Mouse (Mus musculus) G1E (cell line): ENCODE data around the gene Klhl29. TPM values are rescaled to one million over a fixed set of nuclear protein-coding genes. Genes with fewer than 3 reads are reported as not detected.

Experiments
- ATAC-seq: 2 replicates; pipeline ENCODE4 v1.8.0; 2016; ENCODE audit warnings: mild to moderate bottlenecking; ENCODE audit not compliant: insufficient number of reproducible peaks, poor library complexity, low FRiP score, severe bottlenecking; ENCODE audit errors: extremely low read depth
- DNase-seq: peaks from one replicate; pipeline ENCODE4 v3.0.0; 2012; ENCODE audit warnings: low spot score
- H3K27me3 ChIP-seq: 2 replicates; pipeline ENCODE4 v1.6.1; 2012; ENCODE audit warnings: mild to moderate bottlenecking, low read length, inconsistent platforms; ENCODE audit not compliant: insufficient read depth
- H3K36me3 ChIP-seq: replicated peaks from 2 replicates; pipeline ENCODE3; 2012; ENCODE audit warnings: mild to moderate bottlenecking, inconsistent platforms
- H3K4me1 ChIP-seq: 2 replicates; pipeline ENCODE4 v1.6.1; 2012; ENCODE audit warnings: low read depth, low read length, inconsistent platforms, mixed read lengths; ENCODE audit not compliant: insufficient read depth
- H3K4me3 ChIP-seq: 2 replicates; pipeline ENCODE4 v1.5.1; 2012; ENCODE audit warnings: low read depth, mild to moderate bottlenecking, inconsistent platforms, low read length, moderate library complexity, mixed read lengths
- H3K9me3 ChIP-seq: replicated peaks from 2 replicates; pipeline ENCODE4 v1.6.1; 2012; ENCODE audit warnings: inconsistent platforms
- CTCF ChIP-seq: IDR thresholded peaks from 2 replicates; pipeline ENCODE4 v1.5.1; 2012; ENCODE audit warnings: low read depth, low read length, inconsistent platforms, mixed read lengths
- GATA1 ChIP-seq: IDR thresholded peaks from 2 replicates; pipeline ENCODE4 v1.6.1; 2012; ENCODE audit warnings: borderline replicate concordance, low read length, inconsistent platforms, mixed read lengths
- GATA2 ChIP-seq: IDR thresholded peaks from 2 replicates; pipeline ENCODE4 v1.6.1; 2012; ENCODE audit warnings: low read depth, low read length, inconsistent platforms, borderline replicate concordance
- POLR2AphosphoS5 ChIP-seq: IDR thresholded peaks from 2 replicates; pipeline ENCODE4 v1.6.1; 2012; ENCODE audit warnings: low read depth, low read length, inconsistent platforms; ENCODE audit not compliant: insufficient replicate concordance
- TAL1 ChIP-seq: conservative IDR thresholded peaks from 2 replicates; pipeline ENCODE4 v1.6.1; 2012; ENCODE audit warnings: low read depth, low read length, inconsistent platforms, mixed read lengths
- polyA plus RNA-seq: library from polyadenylated mRNA; stranded (reverse); fragments of >175 nt; gene quantifications from 2 replicates; pipeline ENCODE4 v1.2.3, GENCODE M21; 2012
- total RNA-seq, 2 experiments: library from RNA; stranded (forward) in 1 of 2; stranded (reverse) in 1 of 2; fragments of 200-1000 nt in 1 of 2; fragments of >200 nt in 1 of 2; fragmentation: Nextera tagmentation in 1 of 2; gene quantifications; 2 replicates each; pipeline ENCODE4 v1.2.3; 2014 to 2017

Klhl29 gene
- total and polyA plus RNA-seq, 3 experiments = 0.05 TPM; not detected in 2

DNA sequence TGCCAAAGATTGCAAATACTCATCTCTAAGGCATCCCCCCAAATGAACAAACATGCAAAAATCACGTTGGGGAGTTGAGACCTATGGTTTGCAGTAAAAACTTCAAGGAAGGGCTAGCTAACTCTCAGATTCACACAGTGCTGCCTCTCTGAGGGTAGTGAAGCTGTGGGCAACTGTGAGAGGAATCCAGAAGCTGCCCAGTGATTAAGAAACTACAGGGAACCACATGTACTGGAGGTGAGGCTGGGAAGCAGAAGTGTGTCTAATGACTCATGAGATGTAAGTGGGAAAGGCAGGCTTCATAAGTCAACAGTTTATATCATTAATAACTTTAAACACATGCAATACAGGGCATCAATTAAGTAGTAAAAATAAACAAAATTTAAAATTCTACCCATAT, 70.0 kb downstream of the Klhl29 start:
- H3K4me1 ChIP-seq = no peaks in the 10 kb centered on the region
- H3K36me3 ChIP-seq = no peaks in the 10 kb centered on the region
- ATAC-seq = no peak
- TF ChIP-seq GATA2 (no peak), CTCF (no peak), POLR2AphosphoS5 (no peak), GATA1 (no peak), TAL1 (no peak)
- H3K9me3 ChIP-seq = peaks cover 41% of the 10 kb centered on the region
- DNase-seq = no peak
- H3K4me3 ChIP-seq = no peak overlapping the region
- H3K27me3 ChIP-seq = no peaks in the 10 kb centered on the region

DNA sequence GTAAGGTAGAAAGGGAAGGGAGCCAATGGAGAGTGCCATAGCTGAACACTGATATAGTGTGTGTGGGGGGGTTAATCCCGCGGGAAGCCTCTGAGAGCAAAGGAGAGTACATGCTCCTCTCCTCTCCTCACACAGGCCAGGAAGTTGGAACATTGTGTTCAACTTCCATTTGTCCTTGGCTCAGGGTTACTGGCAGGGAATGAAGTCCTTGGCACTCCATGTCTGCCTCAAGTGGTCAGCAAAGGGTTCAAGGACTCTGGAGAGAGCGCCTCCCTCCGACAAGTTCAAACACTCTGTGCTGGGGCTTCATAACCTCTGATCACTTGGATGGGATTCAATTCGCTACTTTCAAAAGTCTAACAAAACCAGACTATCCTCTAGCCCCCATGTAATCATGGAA, 71.6 kb downstream of the Klhl29 start:
- no peaks in the 10 kb centered on the region for H3K4me1 ChIP-seq
- ATAC-seq (no peak), DNase-seq (no peak)

DNA sequence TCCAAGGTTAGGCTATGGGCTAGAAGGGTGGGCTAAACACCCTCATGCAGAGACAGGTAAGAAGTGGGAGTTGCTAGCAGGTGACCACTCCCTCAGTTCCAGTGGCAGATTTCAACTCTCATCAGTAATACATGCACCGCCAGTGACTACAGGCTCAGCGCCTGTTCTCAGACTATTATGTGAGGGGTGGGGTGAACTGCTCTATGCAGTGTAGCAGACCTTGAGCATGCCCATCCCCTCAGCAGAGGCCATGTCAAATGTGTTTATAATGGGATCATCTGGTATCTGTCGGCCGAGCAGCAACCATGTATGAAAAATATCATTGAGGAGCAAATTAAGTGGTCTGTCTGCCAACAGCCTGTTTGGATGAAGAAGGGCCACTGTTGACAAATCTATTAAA, 72.4 kb downstream of the Klhl29 start:
- H3K9me3 ChIP-seq = peaks cover 48% of the 10 kb centered on the region
- TF ChIP-seq CTCF (no peak), GATA2 (no peak), TAL1 (no peak), POLR2AphosphoS5 (no peak), GATA1 (no peak)
- no peak for ATAC-seq
- DNase-seq = no peak
- H3K4me3 ChIP-seq = no peak overlapping the region
- no peaks in the 10 kb centered on the region for H3K36me3 ChIP-seq
- H3K4me1 ChIP-seq = no peaks in the 10 kb centered on the region
- no peaks in the 10 kb centered on the region for H3K27me3 ChIP-seq

More for the DNA sequence above, 71.6 kb downstream of the Klhl29 start:
- H3K27me3 ChIP-seq = no peaks in the 10 kb centered on the region
- no peak overlapping the region for H3K4me3 ChIP-seq
- no peaks in the 10 kb centered on the region for H3K36me3 ChIP-seq
- TF ChIP-seq TAL1 = no peak
- TF ChIP-seq GATA2 = no peak
- no peak for TF ChIP-seq POLR2AphosphoS5
- TF ChIP-seq GATA1 = no peak
- TF ChIP-seq CTCF = no peak
- peaks cover 42% of the 10 kb centered on the region for H3K9me3 ChIP-seq

DNA sequence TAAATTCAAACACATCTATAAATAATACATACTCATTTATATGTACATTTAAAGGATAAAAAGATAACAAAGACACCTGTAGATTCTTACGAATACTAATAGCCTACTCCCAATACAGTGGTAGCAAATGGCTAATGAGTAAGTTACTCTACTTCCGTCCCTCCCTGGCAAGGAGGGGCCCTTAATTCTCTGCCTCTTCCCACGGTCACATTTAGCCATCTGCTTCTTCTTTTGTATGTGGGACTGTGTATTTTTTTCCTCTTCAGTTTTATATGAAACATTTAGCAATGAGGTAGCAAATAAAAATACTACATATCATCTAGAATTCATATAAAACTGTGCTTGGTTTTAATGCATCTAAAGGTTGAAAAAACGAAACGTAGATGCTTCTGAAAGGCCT, 73.6 kb downstream of the Klhl29 start:
- Histone ChIP-seq H3K4me3 (no peak overlapping the region), H3K4me1 (no peaks in the 10 kb centered on the region), H3K27me3 (no peaks in the 10 kb centered on the region), H3K9me3 (peaks cover 53% of the 10 kb centered on the region), H3K36me3 (no peaks in the 10 kb centered on the region)
- no peak for TF ChIP-seq GATA2
- TF ChIP-seq GATA1 = no peak
- TF ChIP-seq CTCF = no peak
- no peak for TF ChIP-seq POLR2AphosphoS5
- no peak for TF ChIP-seq TAL1
- DNase-seq (no peak), ATAC-seq (no peak)

DNA sequence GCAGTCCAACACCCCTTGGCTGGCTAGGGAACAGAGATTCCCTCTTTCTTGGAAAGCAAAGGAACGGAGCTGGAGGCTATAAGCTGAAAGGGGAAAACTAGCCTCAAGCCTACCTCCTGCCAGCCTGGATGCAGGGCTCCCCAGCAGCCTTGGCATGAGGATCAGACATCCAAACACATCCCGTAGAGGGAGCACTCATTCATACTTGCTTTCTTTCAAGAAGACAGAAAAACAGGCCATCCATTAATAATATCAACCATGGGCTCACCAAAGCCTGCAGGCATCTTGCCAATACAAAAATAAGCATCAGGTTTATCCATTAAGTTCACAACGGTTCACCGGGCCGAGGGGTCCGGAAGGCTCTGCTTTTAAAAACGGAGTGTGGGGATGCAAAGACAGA, 79.1 kb downstream of the Klhl29 start:
- H3K4me3 ChIP-seq = no peak overlapping the region
- DNase-seq = no peak
- TF ChIP-seq GATA2 = no peak
- no peak for TF ChIP-seq POLR2AphosphoS5
- no peak for TF ChIP-seq TAL1
- no peak for TF ChIP-seq GATA1
- no peak for TF ChIP-seq CTCF

DNA sequence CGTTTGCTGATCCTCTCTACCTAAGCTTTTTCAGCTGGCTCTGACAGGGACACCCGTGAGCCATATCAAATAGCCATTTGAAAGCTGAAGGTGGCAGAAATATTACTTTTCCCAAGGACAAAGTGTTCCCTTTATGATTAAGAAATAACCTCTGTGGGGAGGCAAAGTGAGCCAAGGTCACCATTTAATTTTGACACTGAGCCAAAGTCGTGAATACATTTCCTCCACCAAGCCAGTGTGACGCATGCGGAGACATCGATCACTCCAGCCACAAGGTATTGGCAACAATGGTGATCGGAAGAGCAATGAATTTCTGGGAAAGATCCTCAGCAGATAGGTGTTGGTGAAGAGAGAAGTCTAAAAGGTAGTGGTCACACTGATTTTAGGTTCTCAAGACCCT, 83.2 kb downstream of the Klhl29 start:
- no peak for TF ChIP-seq TAL1
- no peak for TF ChIP-seq CTCF
- no peak for TF ChIP-seq GATA1
- no peak for TF ChIP-seq GATA2
- TF ChIP-seq POLR2AphosphoS5 = no peak
- Histone ChIP-seq H3K27me3 (no peaks in the 10 kb centered on the region), H3K4me1 (no peaks in the 10 kb centered on the region), H3K4me3 (no peak overlapping the region), H3K36me3 (no peaks in the 10 kb centered on the region), H3K9me3 (peaks cover 43% of the 10 kb centered on the region)
- no peak for DNase-seq
- ATAC-seq = no peak

More for the DNA sequence above, 79.1 kb downstream of the Klhl29 start:
- Histone ChIP-seq H3K27me3 (no peaks in the 10 kb centered on the region), H3K9me3 (peaks cover 48% of the 10 kb centered on the region), H3K4me1 (no peaks in the 10 kb centered on the region), H3K36me3 (no peaks in the 10 kb centered on the region)
- ATAC-seq = no peak

DNA sequence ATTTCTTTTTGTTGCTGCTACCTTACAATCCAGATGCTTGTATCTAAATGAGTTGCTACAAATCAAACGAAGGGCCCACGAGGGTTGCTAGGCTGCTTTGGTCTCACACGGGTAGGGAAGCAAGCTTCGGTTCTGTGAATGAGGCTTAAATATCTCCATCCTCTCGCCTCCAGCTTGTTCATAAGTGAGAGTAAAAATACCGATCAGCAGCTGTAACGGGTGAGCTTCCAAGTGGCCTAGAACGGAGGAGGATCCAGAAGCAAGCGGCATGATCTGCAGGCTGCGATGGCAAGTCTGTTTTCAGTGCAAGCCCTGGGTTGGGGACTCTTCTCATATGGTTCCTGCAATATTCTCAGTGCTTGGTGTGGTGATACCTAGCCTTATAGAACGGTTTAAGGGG, 89.9 kb downstream of the Klhl29 start:
- ATAC-seq (no peak), DNase-seq (no peak)
- H3K4me3 ChIP-seq = no peak overlapping the region
- TF ChIP-seq POLR2AphosphoS5 (no peak), GATA1 (no peak)
- no peaks in the 10 kb centered on the region for H3K27me3 ChIP-seq
- peaks cover 70% of the 10 kb centered on the region for H3K9me3 ChIP-seq
- H3K4me1 ChIP-seq = no peaks in the 10 kb centered on the region
- no peaks in the 10 kb centered on the region for H3K36me3 ChIP-seq
